Mouse (Mus musculus) liver, adult 2 months (tissue): Measurements from ENCODE around the gene Bub1b.

ENCODE experiments used
- CTCF ChIP-seq: fragments of 200-500 bp; IDR thresholded peaks from 2 replicates; pipeline ENCODE4 v1.5.1; 2011; ENCODE audit warnings: low read depth, low read length, control low read depth
- POLR2A ChIP-seq: fragments of 200-500 bp; IDR thresholded peaks from 2 replicates; pipeline ENCODE4 v1.6.1; 2011; ENCODE audit warnings: low read length, control low read depth; ENCODE audit not compliant: insufficient read depth; ENCODE audit errors: extremely low read depth

DNA sequence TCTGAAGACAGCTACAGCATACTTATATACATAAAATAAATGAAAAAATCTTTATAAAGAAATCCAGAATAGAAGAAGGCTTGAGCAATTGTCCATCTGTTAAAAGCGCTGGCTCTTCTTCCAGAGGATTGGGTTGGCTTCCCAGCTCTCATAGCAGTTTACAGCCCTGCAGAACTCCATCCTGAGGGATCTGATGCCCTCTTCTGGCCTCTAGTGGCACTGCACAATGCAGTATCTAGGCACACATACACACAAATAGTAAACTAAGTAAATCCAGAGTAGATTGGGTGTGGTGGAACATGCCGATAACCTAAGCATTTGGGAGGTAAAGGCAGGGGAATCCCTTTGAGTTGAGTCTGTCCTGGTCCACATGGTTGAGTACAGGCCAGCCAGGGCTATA, 8.0 kb downstream of the Bub1b start:
- no peak for TF ChIP-seq POLR2A
- TF ChIP-seq CTCF = peak; percentile 73
